Mouse (Mus musculus) bone marrow macrophage, adult 2 months (primary cell): ENCODE results near the gene Myh9. TPM values are rescaled to one million over a fixed set of nuclear protein-coding genes. Genes with fewer than 3 reads are reported as not detected.

Experiments used
- H3K27ac ChIP-seq: 2 replicates; pipeline ENCODE4 v1.5.1; 2012; ENCODE audit warnings: low read depth, low read length; ENCODE audit not compliant: insufficient read depth
- H3K4me1 ChIP-seq: 2 replicates; pipeline ENCODE4 v1.6.1; 2012; ENCODE audit warnings: low read length; ENCODE audit not compliant: control insufficient read depth, insufficient read depth
- H3K4me3 ChIP-seq: 2 replicates; pipeline ENCODE4 v1.5.1; 2012; ENCODE audit warnings: mild to moderate bottlenecking, low read length, moderate library complexity; ENCODE audit not compliant: insufficient read depth
- CTCF ChIP-seq: IDR thresholded peaks from 2 replicates; pipeline ENCODE4 v1.5.1; 2012; ENCODE audit warnings: low read depth, mild to moderate bottlenecking, low read length, moderate library complexity
- POLR2A ChIP-seq: IDR thresholded peaks from 2 replicates; pipeline ENCODE4 v1.6.1; 2012; ENCODE audit warnings: mild to moderate bottlenecking, low read depth, low read length, borderline replicate concordance
- polyA plus RNA-seq: library from polyadenylated mRNA; stranded (reverse); fragments of >200 nt; gene quantifications from 2 replicates; pipeline ENCODE4 v1.2.4, GENCODE M21; 2012; ENCODE audit not compliant: missing spikeins, insufficient read depth, insufficient read length

The Myh9 gene
- polyA plus RNA-seq, 1 experiment: 194 TPM

- Histone ChIP-seq H3K27ac (no peak overlapping the region), H3K4me1 (no peaks in the 10 kb centered on the region), H3K4me3 (no peak overlapping the region)
- no peak for TF ChIP-seq POLR2A
- no peak for TF ChIP-seq CTCF
These were observed 49.9 kb downstream of the Myh9 start for GRCm38 (mm10) chr15:77792056-77792455.

- no peak for TF ChIP-seq CTCF
- TF ChIP-seq POLR2A: no peak
- no peaks in the 10 kb centered on the region for H3K4me1 ChIP-seq
- H3K4me3 ChIP-seq: no peak overlapping the region
- no peak overlapping the region for H3K27ac ChIP-seq
These were observed 51.1 kb downstream of the Myh9 start for GRCm38 (mm10) chr15:77790656-77791405.

- Histone ChIP-seq H3K4me1 (no peaks in the 10 kb centered on the region), H3K27ac (no peak overlapping the region)
These were observed 52.8 kb downstream of the Myh9 start for GRCm38 (mm10) chr15:77789186-77789585.

GRCm38 (mm10) chr15:77788356-77788755 is 53.6 kb downstream of the Myh9 start:
- H3K27ac ChIP-seq: no peak overlapping the region
- no peak overlapping the region for H3K4me3 ChIP-seq
- H3K4me1 ChIP-seq: no peaks in the 10 kb centered on the region
- TF ChIP-seq CTCF (no peak), POLR2A (no peak)

More at GRCm38 (mm10) chr15:77789186-77789585, 52.8 kb downstream of the Myh9 start:
- no peak overlapping the region for H3K4me3 ChIP-seq
- TF ChIP-seq CTCF (no peak), POLR2A (no peak)

GRCm38 (mm10) chr15:77785807-77786206 is 56.2 kb downstream of the Myh9 start:
- no peak overlapping the region for H3K4me3 ChIP-seq
- H3K27ac ChIP-seq: no peak overlapping the region
- no peak for TF ChIP-seq CTCF
- no peak for TF ChIP-seq POLR2A
- H3K4me1 ChIP-seq: no peaks in the 10 kb centered on the region

- TF ChIP-seq POLR2A: no peak
- TF ChIP-seq CTCF: no peak
- Histone ChIP-seq H3K27ac (no peak overlapping the region), H3K4me1 (no peaks in the 10 kb centered on the region), H3K4me3 (no peak overlapping the region)
These were observed 57.7 kb downstream of the Myh9 start for GRCm38 (mm10) chr15:77784039-77784824.

- TF ChIP-seq POLR2A (no peak), CTCF (peak; percentile 77)
- Histone ChIP-seq H3K27ac (no peak overlapping the region), H3K4me1 (no peaks in the 10 kb centered on the region), H3K4me3 (no peak overlapping the region)
These were observed 59.4 kb downstream of the Myh9 start for GRCm38 (mm10) chr15:77782449-77783014.

GRCm38 (mm10) chr15:77775186-77775963 is 66.6 kb downstream of the Myh9 start:
- H3K27ac ChIP-seq: no peak overlapping the region
- peak; percentile 97 for TF ChIP-seq CTCF
- TF ChIP-seq POLR2A: no peak
- H3K4me3 ChIP-seq: no peak overlapping the region
- H3K4me1 ChIP-seq: peaks cover 8% of the 10 kb centered on the region

GRCm38 (mm10) chr15:77774303-77774702 is 67.7 kb downstream of the Myh9 start:
- TF ChIP-seq CTCF: no peak
- TF ChIP-seq POLR2A: no peak
- H3K27ac ChIP-seq: no peak overlapping the region

More at GRCm38 (mm10) chr15:77774303-77774702, 67.7 kb downstream of the Myh9 start:
- no peak overlapping the region for H3K4me3 ChIP-seq
- peaks cover 8% of the 10 kb centered on the region for H3K4me1 ChIP-seq
